Mouse (Mus musculus): ENCODE measurements around the gene Cflar.
"Not testable (repeated sequence)": the region's sequence is repeated elsewhere in the genome, so short reads cannot be mapped to it uniquely, and the experiment has no call there.

Gene Cflar

GRCm38 (mm10) chr1:58778226-58778625, 66.9 kb downstream of the Cflar start:
- no peak for DNase-seq

- no peak for DNase-seq
These were observed 75.0 kb downstream of the Cflar start for GRCm38 (mm10) chr1:58786276-58786675.

GRCm38 (mm10) chr1:58788410-58788809, 77.1 kb downstream of the Cflar start:
- DNase-seq: no peak

GRCm38 (mm10) chr1:58794705-58795104, 83.4 kb downstream of the Cflar start:
- no peak for DNase-seq

GRCm38 (mm10) chr1:58795291-58796058, 84.2 kb downstream of the Cflar start, which contains the start of gene Casp8:
Casp8 (plus strand) TSS chr1:58795374.
- DNase-seq: no peak

GRCm38 (mm10) chr1:58796059-58796363, 84.7 kb downstream of the Cflar start:
- DNase-seq: no peak

- no peak for DNase-seq
These were observed 85.5 kb downstream of the Cflar start for GRCm38 (mm10) chr1:58796853-58797252.

- DNase-seq: no peak
These were observed 86.1 kb downstream of the Cflar start for GRCm38 (mm10) chr1:58797370-58797769.

GRCm38 (mm10) chr1:58798911-58799310, 87.6 kb downstream of the Cflar start:
- DNase-seq: no peak

GRCm38 (mm10) chr1:58800644-58801043, 89.3 kb downstream of the Cflar start:
- DNase-seq: not testable (repeated sequence)

- DNase-seq: no peak
These were observed 90.4 kb downstream of the Cflar start for GRCm38 (mm10) chr1:58801558-58802285.

- no peak for DNase-seq
These were observed 91.3 kb downstream of the Cflar start for GRCm38 (mm10) chr1:58802322-58803273.

GRCm38 (mm10) chr1:58803531-58803930, 92.2 kb downstream of the Cflar start:
- no peak for DNase-seq

GRCm38 (mm10) chr1:58806651-58807050, 95.3 kb downstream of the Cflar start:
- DNase-seq: no peak

Measured in cerebellum, adult 11 months (tissue).